Mouse (Mus musculus): Measurements from ENCODE around the gene Ablim1.

- TF ChIP-seq CTCF (IDR thresholded peaks at IDR 0.05; ENCODE audit: low read depth), result no peak
- TF ChIP-seq EP300 (IDR thresholded peaks at IDR 0.05; ENCODE audit: low read depth), result no peak
These were observed 4.7 kb downstream of the Ablim1 start for GRCm38 (mm10) chr19:57309980-57310379.
